Mouse (Mus musculus) limb, embryonic 11.5 days (tissue): ENCODE data around the gene Nfe2l3. TPM values are rescaled to one million over a fixed set of nuclear protein-coding genes. Genes with fewer than 3 reads are reported as not detected.

Source experiments
- ATAC-seq: fragments of 200-750 bp; cut with Nextera tagmentation; 2 replicates; pipeline ENCODE4 v1.8.0; 2017; ENCODE audit warnings: low read depth; ENCODE audit not compliant: insufficient number of reproducible peaks, low FRiP score, low TSS enrichment
- DNase-seq: peaks from one replicate; pipeline ENCODE4 v3.0.0-alpha.2; 2015; ENCODE audit warnings: low spot score
- H3K27ac ChIP-seq: fragments of 300-500 bp; sonication (generic); replicated peaks from 2 replicates; pipeline ENCODE4 v1.5.1; 2014; ENCODE audit warnings: low read depth, mild to moderate bottlenecking, low read length
- H3K27me3 ChIP-seq: fragments of 300-500 bp; sonication (generic); 2 replicates; pipeline ENCODE4 v1.6.1; 2014; ENCODE audit warnings: mild to moderate bottlenecking, low read length, mixed read lengths; ENCODE audit not compliant: control insufficient read depth, insufficient read depth
- H3K36me3 ChIP-seq: fragments of 300-500 bp; sonication (generic); 2 replicates; pipeline ENCODE4 v1.6.1; 2014; ENCODE audit warnings: mild to moderate bottlenecking, low read length, moderate library complexity, mixed read lengths; ENCODE audit not compliant: control insufficient read depth, insufficient read depth
- H3K4me1 ChIP-seq: fragments of 300-500 bp; sonication (generic); 2 replicates; pipeline ENCODE4 v1.6.1; 2014; ENCODE audit warnings: low read length, mixed read lengths; ENCODE audit not compliant: control insufficient read depth, insufficient read depth
- H3K4me2 ChIP-seq: fragments of 300-500 bp; sonication (generic); 2 replicates; pipeline ENCODE4 v1.6.1; 2014; ENCODE audit warnings: low read depth, mild to moderate bottlenecking, moderate library complexity; ENCODE audit not compliant: severe bottlenecking
- H3K4me3 ChIP-seq: fragments of 300-500 bp; sonication (generic); 2 replicates; pipeline ENCODE4 v1.5.1; 2014; ENCODE audit warnings: low read depth, low read length
- H3K9ac ChIP-seq: fragments of 300-500 bp; sonication (generic); 2 replicates; pipeline ENCODE4 v1.6.1; 2014; ENCODE audit warnings: mild to moderate bottlenecking, low read length
- H3K9me3 ChIP-seq: fragments of 300-500 bp; sonication (generic); 2 replicates; pipeline ENCODE4 v1.6.1; 2016; ENCODE audit warnings: low read length; ENCODE audit not compliant: control insufficient read depth
- WGBS: fragments of 180-500 bp; shearing (Covaris S2); extraction: QIAGEN DNeasy Blood & Tissue Kit; methylation state at CpG from one replicate; pipeline ENCODE4 v1.1.7; 2014; 5-methylcytosine and 5-hydroxymethylcytosine counted together
- polyA plus RNA-seq: library from polyadenylated mRNA; unstranded; fragments of >200 nt; fragmentation: Nextera tagmentation; extraction: Ambion mirVana; gene quantifications from 2 replicates; pipeline ENCODE4 v1.2.1, GENCODE M21; 2014

Nfe2l3 gene
- polyA plus RNA-seq, 1 experiment from 2014 or later = 0.73 TPM

GRCm38 (mm10) chr6:51457283-51457682 lies 24.8 kb downstream of the Nfe2l3 start:
- 77% methylated on average over 3 of the region's 3 CpGs for WGBS

GRCm38 (mm10) chr6:51457770-51458387 lies 25.4 kb downstream of the Nfe2l3 start:
- no peak for ATAC-seq
- Histone ChIP-seq H3K9me3 (no peaks in the 10 kb centered on the region), H3K4me2 (no peak overlapping the region), H3K9ac (no peak overlapping the region), H3K4me1 (peaks cover 8% of the 10 kb centered on the region; the same call in 1 of the 2 replicates), H3K27me3 (no peaks in the 10 kb centered on the region), H3K4me3 (no peak overlapping the region), H3K27ac (no peak overlapping the region), H3K36me3 (peaks cover 14% of the 10 kb centered on the region)
- no peak for DNase-seq
- 83% methylated on average over 8 of the region's 8 CpGs for WGBS

More at GRCm38 (mm10) chr6:51457283-51457682, 24.8 kb downstream of the Nfe2l3 start:
- Histone ChIP-seq H3K4me1 (peaks cover 8% of the 10 kb centered on the region; the same call in 1 of the 2 replicates), H3K9ac (no peak overlapping the region), H3K27ac (no peak overlapping the region), H3K27me3 (no peaks in the 10 kb centered on the region), H3K36me3 (peaks cover 12% of the 10 kb centered on the region), H3K4me2 (no peak overlapping the region), H3K9me3 (no peaks in the 10 kb centered on the region), H3K4me3 (no peak overlapping the region)
- ATAC-seq = no peak
- no peak for DNase-seq

GRCm38 (mm10) chr6:51458925-51459312 lies 26.4 kb downstream of the Nfe2l3 start:
- no peak overlapping the region for H3K4me3 ChIP-seq
- ATAC-seq (no peak), DNase-seq (no peak)
- no peaks in the 10 kb centered on the region for H3K9me3 ChIP-seq
- 0 out of 2 replicates have a peak, but pooled peaks cover 6% of the 10 kb centered on the region for H3K4me1 ChIP-seq
- 39% methylated on average over 2 of the region's 2 CpGs for WGBS
- no peak overlapping the region for H3K9ac ChIP-seq
- H3K36me3 ChIP-seq = peaks cover 18% of the 10 kb centered on the region
- no peaks in the 10 kb centered on the region for H3K27me3 ChIP-seq
- no peak overlapping the region; the same call in 1 of the 2 replicates for H3K27ac ChIP-seq
- no peak overlapping the region for H3K4me2 ChIP-seq

GRCm38 (mm10) chr6:51459313-51460020 lies 27.0 kb downstream of the Nfe2l3 start:
- DNase-seq (peak; percentile 52), ATAC-seq (peak; percentile 40; the same call in 1 of the 2 replicates)
- H3K9me3 ChIP-seq = no peaks in the 10 kb centered on the region
- no peaks in the 10 kb centered on the region for H3K27me3 ChIP-seq
- H3K9ac ChIP-seq = no peak overlapping the region
- 42% methylated on average over 5 of the region's 5 CpGs for WGBS
- H3K4me1 ChIP-seq = 0 out of 2 replicates have a peak, but pooled peaks cover 3% of the 10 kb centered on the region
- no peak overlapping the region; the same call in 1 of the 2 replicates for H3K27ac ChIP-seq
- H3K36me3 ChIP-seq = peaks cover 19% of the 10 kb centered on the region
- no peak overlapping the region for H3K4me2 ChIP-seq
- H3K4me3 ChIP-seq = no peak overlapping the region

GRCm38 (mm10) chr6:51460021-51460360 lies 27.5 kb downstream of the Nfe2l3 start:
- H3K9me3 ChIP-seq = no peaks in the 10 kb centered on the region
- H3K4me1 ChIP-seq = 0 out of 2 replicates have a peak, but pooled peaks cover 3% of the 10 kb centered on the region
- H3K4me2 ChIP-seq = no peak overlapping the region
- no peak overlapping the region for H3K9ac ChIP-seq
- H3K4me3 ChIP-seq = no peak overlapping the region
- H3K36me3 ChIP-seq = peaks cover 19% of the 10 kb centered on the region
- no peak overlapping the region for H3K27ac ChIP-seq
- ATAC-seq (no peak), DNase-seq (peak; percentile 48)
- WGBS = 77% methylated on average over 4 of the region's 4 CpGs
- no peaks in the 10 kb centered on the region for H3K27me3 ChIP-seq

- no peaks in the 10 kb centered on the region for H3K27me3 ChIP-seq
- ATAC-seq (no peak), DNase-seq (no peak)
- H3K27ac ChIP-seq = no peak overlapping the region
- H3K9me3 ChIP-seq = no peaks in the 10 kb centered on the region
- H3K4me1 ChIP-seq = 0 out of 2 replicates have a peak, but pooled peaks cover 3% of the 10 kb centered on the region
- peaks cover 19% of the 10 kb centered on the region for H3K36me3 ChIP-seq
- WGBS = 78% methylated on average over 3 of the region's 3 CpGs
- no peak overlapping the region for H3K9ac ChIP-seq
- H3K4me2 ChIP-seq = no peak overlapping the region
- no peak overlapping the region for H3K4me3 ChIP-seq
Measured at GRCm38 (mm10) chr6:51460363-51460762, 27.9 kb downstream of the Nfe2l3 start.

GRCm38 (mm10) chr6:51467649-51468048 lies 35.2 kb downstream of the Nfe2l3 start:
- peak overlapping the region; percentile 60 for H3K9ac ChIP-seq
- no peaks in the 10 kb centered on the region for H3K9me3 ChIP-seq
- ATAC-seq = no peak
- H3K27me3 ChIP-seq = no peaks in the 10 kb centered on the region
- peak overlapping the region; percentile 98 for H3K4me3 ChIP-seq
- peak overlapping the region; percentile 58 for H3K4me2 ChIP-seq
- H3K4me1 ChIP-seq = peaks cover 13% of the 10 kb centered on the region
- H3K27ac ChIP-seq = no peak overlapping the region
- peaks cover 16% of the 10 kb centered on the region for H3K36me3 ChIP-seq
- 0% methylated on average over 2 of the region's 2 CpGs for WGBS
- DNase-seq = no peak

GRCm38 (mm10) chr6:51468891-51469561 lies 36.6 kb downstream of the Nfe2l3 start:
- peaks cover 10% of the 10 kb centered on the region; the same call in 1 of the 2 replicates for H3K36me3 ChIP-seq
- under 1% methylated on average over 62 of the region's 63 CpGs for WGBS
- ATAC-seq = peak; percentile 10; the same call in 1 of the 2 replicates

More at GRCm38 (mm10) chr6:51468891-51469561, 36.6 kb downstream of the Nfe2l3 start:
- Histone ChIP-seq H3K27ac (peak overlapping the region; percentile 100), H3K9me3 (no peaks in the 10 kb centered on the region), H3K4me2 (no peak overlapping the region; the same call in 1 of the 2 replicates), H3K9ac (peak overlapping the region; percentile 100), H3K27me3 (no peaks in the 10 kb centered on the region), H3K4me3 (peak overlapping the region; percentile 98), H3K4me1 (peaks cover 19% of the 10 kb centered on the region)
- DNase-seq = peak; percentile 89
